ENCODE assay signal across 22 mouse cellular contexts in the genomic region with DNA sequence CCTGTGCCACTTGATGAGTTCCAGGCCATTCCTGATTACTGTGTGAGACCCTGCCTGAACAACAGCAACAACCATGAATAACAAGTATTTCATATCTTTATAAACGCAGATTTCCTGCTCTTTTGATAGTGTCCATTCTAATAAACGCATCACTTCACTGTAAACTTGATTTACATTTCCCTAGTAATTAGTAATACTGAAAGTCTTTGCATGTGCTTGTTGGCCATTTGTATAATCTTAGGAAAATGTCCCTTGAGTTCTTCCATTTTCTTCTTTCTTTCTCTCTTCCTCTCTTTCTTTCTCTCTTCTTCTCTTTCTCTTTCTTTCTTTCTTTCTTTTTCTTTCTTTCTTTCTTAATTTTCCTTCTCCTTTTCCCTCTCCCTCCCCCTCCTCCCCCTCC. TPM values are rescaled to one million over a fixed set of nuclear protein-coding genes. Genes with fewer than 3 reads are reported as not detected.
DNase-seq lines count a peak whose midpoint lies in the region; ATAC-seq and TF ChIP-seq lines count a peak whose summit lies in the region.
"Had no signal": no experiment of that assay in that cellular context is flagged by ENCODE, and none has a peak within 500 bp of the region (broad histone marks: within the 10 kb centered on the region; RNA-seq: fewer than 3 reads in every experiment).

No protein-coding gene starts in this region.

- no peak overlapping the region for H3K27ac ChIP-seq in intestine, postnatal 0 days (ENCODE audit: low read depth, low read length)
- H3K27ac ChIP-seq in intestine, embryonic 15.5 days = no peak overlapping the region
- no peak overlapping the region for H3K27ac ChIP-seq in neural tube, embryonic 11.5 days (ENCODE audit: low read depth, low read length)
- peak overlapping the region; percentile 51; the same call in 1 of the 2 replicates for H3K27ac ChIP-seq in liver, embryonic 13.5 days
- H3K27ac ChIP-seq: embryonic facial prominence, embryonic 12.5 days; forebrain, embryonic 13.5 days; heart, adult 2 months; hindbrain, embryonic 13.5 days; neural tube, embryonic 13.5 days had no signal

- no peak for ATAC-seq in intestine, postnatal 0 days
- no peak for ATAC-seq in intestine, embryonic 15.5 days
- ATAC-seq in neural tube, embryonic 11.5 days (ENCODE audit: insufficient read depth, low FRiP score, low TSS enrichment) = no peak
- ATAC-seq in liver, embryonic 13.5 days (ENCODE audit: low read depth) = no peak
- ATAC-seq: forebrain, embryonic 13.5 days; inflammation-experienced regulatory T-cells, adult 6 months; Patski had no signal

- TF ChIP-seq CTCF in intestine, postnatal 0 days (IDR thresholded peaks at IDR 0.05; ENCODE audit: low read depth) = no peak

- H3K9me3 ChIP-seq in intestine, postnatal 0 days (ENCODE audit: control insufficient read depth) = no peaks in the 10 kb centered on the region
- no peaks in the 10 kb centered on the region for H3K9me3 ChIP-seq in intestine, embryonic 15.5 days
- no peaks in the 10 kb centered on the region for H3K9me3 ChIP-seq in neural tube, embryonic 11.5 days (ENCODE audit: control insufficient read depth, low read length)
- no peaks in the 10 kb centered on the region for H3K9me3 ChIP-seq in liver, embryonic 13.5 days (replicated peaks)
- H3K9me3 ChIP-seq: embryonic facial prominence, embryonic 12.5 days; forebrain, embryonic 13.5 days; hindbrain, embryonic 13.5 days; neural tube, embryonic 13.5 days had no signal

- H3K36me3 ChIP-seq in intestine, postnatal 0 days (ENCODE audit: control insufficient read depth, insufficient read depth) = no peaks in the 10 kb centered on the region
- H3K36me3 ChIP-seq in intestine, embryonic 15.5 days = no peaks in the 10 kb centered on the region
- H3K36me3 ChIP-seq in neural tube, embryonic 11.5 days (ENCODE audit: control insufficient read depth, insufficient read depth, low read length) = no peaks in the 10 kb centered on the region
- H3K36me3 ChIP-seq in liver, embryonic 13.5 days = peaks cover 6% of the 10 kb centered on the region

- DNase-seq in neural tube, embryonic 11.5 days (ENCODE audit: low spot score) = no peak
- DNase-seq in neural tube, embryonic 10.5 days (ENCODE audit: extremely low spot score, low spot score) = no peak
- no peak for DNase-seq in liver, embryonic 13.5 days
- DNase-seq in urinary bladder, adult 18-20 months (ENCODE audit: low spot score in 2 of 2) = no peak
- DNase-seq in embryo, embryonic 9.5 days (ENCODE audit: extremely low spot score) = no peak
- DNase-seq: adrenal gland, adult 8-10 months; cerebellum, adult 9-10 months; gastrocnemius, postnatal 25 days; heart, adult 2 months; kidney, adult 9 months; kidney, postnatal 36 days; lung, adult 2 months; lung, postnatal 4 days; thymus, postnatal 14 days had no signal

- H3K9ac ChIP-seq in intestine, postnatal 0 days (ENCODE audit: low read depth, low read length) = no peak overlapping the region
- no peak overlapping the region for H3K9ac ChIP-seq in intestine, embryonic 15.5 days
- H3K9ac ChIP-seq in neural tube, embryonic 11.5 days (ENCODE audit: low read length) = no peak overlapping the region
- peak overlapping the region; percentile 86 for H3K9ac ChIP-seq in liver, embryonic 13.5 days
- H3K9ac ChIP-seq: embryonic facial prominence, embryonic 12.5 days; forebrain, embryonic 13.5 days; neural tube, embryonic 13.5 days had no signal

- WGBS in intestine, postnatal 0 days = 86% methylated on average over 2 of the region's 2 CpGs
- WGBS in intestine, embryonic 15.5 days = 88% methylated on average over 2 of the region's 2 CpGs
- 93% methylated on average over 2 of the region's 2 CpGs for WGBS in neural tube, embryonic 11.5 days
- WGBS in liver, embryonic 13.5 days (ENCODE audit: insufficient replicate concordance) = 59% methylated on average over 2 of the region's 2 CpGs

- 0 out of 2 replicates have a peak, but pooled peaks cover 3% of the 10 kb centered on the region for H3K4me1 ChIP-seq in intestine, postnatal 0 days (replicated peaks; ENCODE audit: control insufficient read depth, insufficient read depth, low read length)
- H3K4me1 ChIP-seq in intestine, embryonic 15.5 days (replicated peaks) = peaks cover 6% of the 10 kb centered on the region; the same call in 1 of the 2 replicates
- peaks cover 10% of the 10 kb centered on the region for H3K4me1 ChIP-seq in neural tube, embryonic 11.5 days (ENCODE audit: control insufficient read depth, insufficient read depth, low read length)
- H3K4me1 ChIP-seq in liver, embryonic 13.5 days (replicated peaks) = peaks cover 67% of the 10 kb centered on the region

- peak overlapping the region; percentile 79; the same call in 1 of the 2 replicates for H3K4me2 ChIP-seq in intestine, postnatal 0 days (replicated peaks; ENCODE audit: low read depth)
- no peak overlapping the region for H3K4me2 ChIP-seq in intestine, embryonic 15.5 days (replicated peaks)
- 0 out of 2 replicates have a peak overlapping the region, but pooled peaks have one; percentile 4 for H3K4me2 ChIP-seq in neural tube, embryonic 11.5 days (ENCODE audit: low read depth)
- H3K4me2 ChIP-seq in liver, embryonic 13.5 days = peak overlapping the region; percentile 81

- no peaks in the 10 kb centered on the region for H3K27me3 ChIP-seq in intestine, postnatal 0 days (replicated peaks; ENCODE audit: control insufficient read depth, insufficient read depth, low read length)
- H3K27me3 ChIP-seq in intestine, embryonic 15.5 days (replicated peaks) = no peaks in the 10 kb centered on the region
- H3K27me3 ChIP-seq in neural tube, embryonic 11.5 days (ENCODE audit: control insufficient read depth, insufficient read depth, low read length) = no peaks in the 10 kb centered on the region
- no peaks in the 10 kb centered on the region for H3K27me3 ChIP-seq in liver, embryonic 13.5 days
- H3K27me3 ChIP-seq: embryonic facial prominence, embryonic 12.5 days; forebrain, embryonic 13.5 days; hindbrain, embryonic 13.5 days; neural tube, embryonic 13.5 days; Patski had no signal

- no peak overlapping the region for H3K4me3 ChIP-seq in intestine, postnatal 0 days (ENCODE audit: low read depth, low read length)
- H3K4me3 ChIP-seq in intestine, embryonic 15.5 days (replicated peaks) = no peak overlapping the region
- no peak overlapping the region for H3K4me3 ChIP-seq in neural tube, embryonic 11.5 days (ENCODE audit: low read depth, low read length)
- H3K4me3 ChIP-seq in liver, embryonic 13.5 days (replicated peaks) = peak overlapping the region; percentile 86
- H3K4me3 ChIP-seq: heart, adult 2 months; hindbrain, embryonic 13.5 days; neural tube, embryonic 13.5 days had no signal

RNA-seq across cellular contexts. Expression of gene Cnih4, which starts 1.7 kb away (rescaled TPM):
- 107 and 120 TPM in 2 replicates for polyA plus RNA-seq in intestine, postnatal 0 days (2015; fragmentation: Nextera tagmentation; extraction: Ambion mirVana)
- 134 and 147 TPM in 2 replicates for polyA plus RNA-seq in intestine, embryonic 15.5 days (2015; fragmentation: Nextera tagmentation; extraction: Ambion mirVana)
- polyA plus RNA-seq in neural tube, embryonic 11.5 days (2014; fragmentation: Nextera tagmentation; extraction: Ambion mirVana) = 94.2 and 106 TPM in 2 replicates
- 57.1 and 58.9 TPM in 2 replicates for polyA plus RNA-seq in liver, embryonic 13.5 days (2015; fragmentation: Nextera tagmentation; extraction: Ambion mirVana)

RNA-seq across cellular contexts. Expression of gene Nvl, which starts 2.2 kb away (rescaled TPM):
- polyA plus RNA-seq in intestine, postnatal 0 days (2015; fragmentation: Nextera tagmentation; extraction: Ambion mirVana) = 7.3 and 8.5 TPM in 2 replicates
- polyA plus RNA-seq in intestine, embryonic 15.5 days (2015; fragmentation: Nextera tagmentation; extraction: Ambion mirVana) = 23.4 and 24.4 TPM in 2 replicates
- 39.2 and 39.3 TPM in 2 replicates for polyA plus RNA-seq in neural tube, embryonic 11.5 days (2014; fragmentation: Nextera tagmentation; extraction: Ambion mirVana)
- polyA plus RNA-seq in liver, embryonic 13.5 days (2015; fragmentation: Nextera tagmentation; extraction: Ambion mirVana) = 13.8 and 16.8 TPM in 2 replicates
